Mouse (Mus musculus) yolk sac, embryonic 10.5 days (tissue): ENCODE data around the gene Abca3.
"Not testable (repeated sequence)": the region's sequence is repeated elsewhere in the genome, so short reads cannot be mapped to it uniquely, and the experiment has no call there.

Experiments
- DNase-seq: peaks from one replicate; pipeline ENCODE4 v3.0.0-alpha.2; 2017; ENCODE audit warnings: low spot score

The Abca3 gene

GRCm38 (mm10) chr17:24441148-24441547 is 89.4 kb downstream of the Abca3 start:
- no peak for DNase-seq

- no peak for DNase-seq
Observed at GRCm38 (mm10) chr17:24442107-24442506, 90.4 kb downstream of the Abca3 start.

GRCm38 (mm10) chr17:24442632-24443155 is 90.9 kb downstream of the Abca3 start, which contains the start of gene Dnase1l2:
Gene Dnase1l2 (minus strand): TSS chr17:24443105.
- DNase-seq = no peak

GRCm38 (mm10) chr17:24443409-24443808 is 91.7 kb downstream of the Abca3 start:
- DNase-seq = no peak

GRCm38 (mm10) chr17:24446590-24446989 is 94.8 kb downstream of the Abca3 start:
- no peak for DNase-seq

GRCm38 (mm10) chr17:24449507-24449906 is 97.8 kb downstream of the Abca3 start:
- DNase-seq = no peak

GRCm38 (mm10) chr17:24451220-24451619 is 99.5 kb downstream of the Abca3 start:
- no peak for DNase-seq

- no peak for DNase-seq
Observed at GRCm38 (mm10) chr17:24453372-24453771, 101.6 kb downstream of the Abca3 start.

GRCm38 (mm10) chr17:24454218-24454755 is 102.5 kb downstream of the Abca3 start:
- no peak for DNase-seq

- peak; percentile 100 for DNase-seq
Observed at GRCm38 (mm10) chr17:24454756-24455522, 103.2 kb downstream of the Abca3 start.

GRCm38 (mm10) chr17:24455523-24456206 is 103.9 kb downstream of the Abca3 start:
- DNase-seq = not testable (repeated sequence)
